Mouse (Mus musculus) ES-E14 (cell line): ENCODE results near the gene Cnot11. TPM values are rescaled to one million over a fixed set of nuclear protein-coding genes. Genes with fewer than 3 reads are reported as not detected.

Source experiments
- DNase-seq: peaks from one replicate; pipeline ENCODE4 v3.0.0-alpha.2; 2013; ENCODE audit warnings: low read depth, low spot score
- H3K27ac ChIP-seq: 2 replicates; pipeline ENCODE4 v1.5.1; 2012; ENCODE audit warnings: low read depth, mild to moderate bottlenecking, low read length, moderate library complexity, mixed read lengths; ENCODE audit not compliant: poor library complexity, insufficient read depth, severe bottlenecking
- H3K36me3 ChIP-seq: 2 replicates; pipeline ENCODE4 v1.6.1; 2012; ENCODE audit warnings: mild to moderate bottlenecking, low read length, moderate library complexity, mixed read lengths; ENCODE audit not compliant: control insufficient read depth, poor library complexity, insufficient read depth, severe bottlenecking
- H3K4me1 ChIP-seq, 2 experiments: fragments of 150-350 bp in 1 of 2; sonication (generic) in 1 of 2; 2 replicates each; pipeline ENCODE4 v1.6.1; 2012; ENCODE audit warnings: low read length in 2 of 2, mild to moderate bottlenecking in 1 of 2, mixed read lengths in 1 of 2; ENCODE audit not compliant: control insufficient read depth in 2 of 2, insufficient read depth in 2 of 2, poor library complexity in 1 of 2
- H3K4me3 ChIP-seq, 2 experiments: fragments of 150-350 bp in 1 of 2; sonication (generic) in 1 of 2; 2 replicates each; pipeline ENCODE4 v1.5.1; 2012; ENCODE audit warnings: low read length in 2 of 2, low read depth in 1 of 2, mild to moderate bottlenecking in 1 of 2, mixed read lengths in 1 of 2; ENCODE audit not compliant: insufficient read depth in 1 of 2, poor library complexity in 1 of 2, severe bottlenecking in 1 of 2
- H3K9ac ChIP-seq: 2 replicates; pipeline ENCODE4 v1.6.1; 2012; ENCODE audit warnings: low read depth, mild to moderate bottlenecking, low read length, mixed read lengths; ENCODE audit not compliant: poor library complexity, insufficient read depth, severe bottlenecking
- H3K9me3 ChIP-seq: fragments of 150-350 bp; sonication (generic); 2 replicates; pipeline ENCODE4 v1.6.1; 2012; ENCODE audit warnings: low read depth, mild to moderate bottlenecking, low read length; ENCODE audit not compliant: control insufficient read depth, insufficient read depth
- CHD2 ChIP-seq: IDR thresholded peaks from 2 replicates; pipeline ENCODE4 v1.6.1; 2014; ENCODE audit warnings: mild to moderate bottlenecking, low read depth, low read length, inconsistent platforms
- HCFC1 ChIP-seq: IDR thresholded peaks from 2 replicates; pipeline ENCODE4 v1.6.1; 2012; ENCODE audit warnings: low read length, inconsistent platforms, borderline replicate concordance; ENCODE audit not compliant: insufficient read depth
- MAFK ChIP-seq: IDR thresholded peaks from 2 replicates; pipeline ENCODE4 v1.6.1; 2014; ENCODE audit warnings: mild to moderate bottlenecking, low read depth, low read length, inconsistent platforms; ENCODE audit not compliant: insufficient read depth
- ZC3H11A ChIP-seq: IDR thresholded peaks from 2 replicates; pipeline ENCODE4 v1.6.1; 2012; ENCODE audit warnings: low read depth, mild to moderate bottlenecking, inconsistent platforms, low read length, borderline replicate concordance
- ZNF384 ChIP-seq: IDR thresholded peaks from 2 replicates; pipeline ENCODE4 v1.6.1; 2012; ENCODE audit warnings: low read depth, low read length, inconsistent platforms
- in situ Hi-C, 2 experiments: fragments of 600-800 bp; cut with MboI; formaldehyde crosslinking; loops; one replicate each; pipeline ENCODE4 v1.15.1; 2025; ENCODE audit warnings: low sequenced_read_pairs in 2 of 2, inconsistent platforms in 1 of 2; ENCODE audit not compliant: unreplicated experiment in 2 of 2
- total RNA-seq: library from RNA; depleted of rRNA; stranded (reverse); fragments of 300-350 nt; gene quantifications from 2 replicates; pipeline ENCODE4 v1.2.3, GENCODE M21; 2012

Cnot11 gene
- total RNA-seq, 1 experiment, result 21.7 TPM

DNA sequence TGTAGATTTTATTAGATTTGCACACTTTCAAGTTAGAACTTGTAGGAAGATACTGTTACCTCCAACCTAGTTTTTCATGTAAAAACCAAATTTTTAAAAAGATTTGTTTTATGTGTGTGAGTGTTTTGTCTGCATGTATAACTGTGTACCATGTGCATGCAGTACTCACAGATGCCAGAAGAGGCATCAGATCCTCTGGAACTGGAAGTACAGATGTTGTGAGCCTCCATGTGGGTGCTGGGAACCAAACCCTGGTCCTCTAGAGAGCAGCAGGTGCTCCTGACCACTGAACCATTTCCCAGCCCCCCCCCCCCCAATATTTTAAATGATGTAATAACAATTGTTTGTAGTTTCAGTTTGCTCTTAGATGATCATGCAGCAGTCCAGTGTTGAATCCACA is 5.8 kb downstream of the Cnot11 start:
- TF ChIP-seq ZNF384, result no peak
- TF ChIP-seq HCFC1, result no peak
- TF ChIP-seq ZC3H11A, result no peak
- TF ChIP-seq MAFK, result no peak
- no peak for TF ChIP-seq CHD2

DNA sequence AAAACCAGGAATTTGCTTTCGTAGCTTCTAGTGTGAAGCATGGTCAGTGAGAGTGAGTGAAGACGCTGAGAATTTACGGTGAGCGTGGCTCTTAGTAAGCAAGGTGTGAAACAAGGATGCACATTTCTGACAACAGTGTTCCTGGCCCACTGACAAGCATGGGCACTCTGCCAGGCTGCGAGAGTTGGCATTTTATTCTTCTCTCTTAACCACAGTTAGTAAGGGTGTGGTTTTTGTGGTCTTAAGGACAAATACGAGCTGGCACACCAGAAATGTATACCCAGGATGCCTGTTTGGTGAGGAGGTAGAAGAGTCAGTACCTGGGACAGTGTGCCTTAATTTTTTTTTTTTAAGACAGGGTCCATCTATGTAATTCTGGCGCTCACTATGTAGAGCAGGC is 10.8 kb downstream of the Cnot11 start:
- Histone ChIP-seq H3K4me3 (no peak overlapping the region), H3K9me3 (no peaks in the 10 kb centered on the region), H3K27ac (no peak overlapping the region), H3K9ac (no peak overlapping the region), H3K4me1 (no peaks in the 10 kb centered on the region), H3K36me3 (peaks cover 26% of the 10 kb centered on the region)
- in situ Hi-C loops, result no loop called here
- no peak for DNase-seq
- no peak for TF ChIP-seq ZC3H11A
- TF ChIP-seq CHD2, result no peak
- TF ChIP-seq MAFK, result no peak
- TF ChIP-seq HCFC1, result no peak
- TF ChIP-seq ZNF384, result no peak

More for the DNA sequence above, 5.8 kb downstream of the Cnot11 start:
- Histone ChIP-seq H3K36me3 (peaks cover 27% of the 10 kb centered on the region), H3K9me3 (no peaks in the 10 kb centered on the region), H3K4me3 (no peak overlapping the region), H3K27ac (no peak overlapping the region), H3K4me1 (peaks cover 4 to 6% of the 10 kb centered on the region in 2 experiments; a peak in 1 of 4 replicates), H3K9ac (no peak overlapping the region)
- in situ Hi-C loops, result no loop called here
- no peak for DNase-seq

DNA sequence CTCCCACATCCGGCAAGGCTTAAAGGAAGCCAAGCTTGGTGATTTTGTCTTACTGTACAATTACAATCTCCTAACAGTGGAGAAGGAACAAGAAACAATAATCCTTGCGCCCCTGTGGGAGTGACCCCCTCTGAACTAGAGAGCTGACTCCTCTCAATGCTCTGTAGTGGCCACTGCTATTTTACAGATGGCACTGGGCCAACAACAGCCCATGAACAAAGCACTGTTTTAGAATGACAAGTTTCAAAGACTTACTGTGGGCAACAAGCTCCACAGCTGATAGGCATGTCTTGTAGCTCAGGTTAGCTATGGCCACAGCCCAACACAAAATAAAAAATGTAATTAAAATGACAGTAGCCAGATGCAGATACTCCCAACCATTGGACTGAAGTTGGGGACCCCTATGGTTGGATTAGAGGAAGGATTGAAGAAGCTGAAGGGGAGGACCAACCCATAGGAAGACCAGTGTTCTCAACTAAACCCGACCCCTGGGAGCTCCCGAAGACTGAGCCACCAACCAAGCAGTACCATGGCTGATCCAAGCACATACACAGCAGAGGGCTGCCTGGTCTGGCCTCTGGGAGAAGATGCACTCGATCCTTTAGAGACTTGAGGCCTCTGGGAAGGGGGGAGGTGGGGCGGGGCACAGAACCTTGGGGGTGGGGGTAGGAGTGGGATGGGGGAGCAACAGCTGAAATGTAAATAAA is 11.5 kb downstream of the Cnot11 start:
- no peak for DNase-seq
- TF ChIP-seq HCFC1 (no peak), CHD2 (no peak), MAFK (no peak), ZNF384 (no peak), ZC3H11A (no peak)
- Histone ChIP-seq H3K4me1 (no peaks in the 10 kb centered on the region), H3K27ac (no peak overlapping the region), H3K4me3 (no peak overlapping the region), H3K9ac (no peak overlapping the region), H3K36me3 (peaks cover 23% of the 10 kb centered on the region), H3K9me3 (no peaks in the 10 kb centered on the region)
- in situ Hi-C loops, result no loop called here

DNA sequence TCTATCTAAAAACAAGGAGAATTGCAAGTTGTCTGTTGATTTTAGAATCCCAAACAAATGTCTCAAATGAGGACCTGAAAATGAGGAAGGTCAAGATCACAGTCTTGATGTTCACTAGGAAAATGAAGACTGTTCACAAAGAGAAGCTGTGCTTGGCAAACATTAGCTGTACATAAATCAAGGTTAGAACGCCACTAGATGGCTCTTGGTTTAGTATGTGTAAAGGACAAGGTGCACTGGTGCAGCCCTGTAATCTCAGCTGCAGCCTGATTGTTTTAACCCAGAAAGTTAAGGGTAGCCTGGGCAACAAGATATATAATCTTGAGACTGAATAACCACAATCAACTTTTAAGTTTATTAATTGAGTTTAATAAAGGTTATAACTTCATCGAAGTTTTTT is 12.4 kb downstream of the Cnot11 start:
- Histone ChIP-seq H3K9ac (no peak overlapping the region), H3K4me1 (no peaks in the 10 kb centered on the region), H3K4me3 (no peak overlapping the region), H3K27ac (no peak overlapping the region), H3K36me3 (peaks cover 27% of the 10 kb centered on the region), H3K9me3 (no peaks in the 10 kb centered on the region)
- TF ChIP-seq HCFC1 (no peak), MAFK (no peak), ZNF384 (no peak), CHD2 (no peak), ZC3H11A (no peak)
- in situ Hi-C loops, result no loop called here
- DNase-seq, result no peak

DNA sequence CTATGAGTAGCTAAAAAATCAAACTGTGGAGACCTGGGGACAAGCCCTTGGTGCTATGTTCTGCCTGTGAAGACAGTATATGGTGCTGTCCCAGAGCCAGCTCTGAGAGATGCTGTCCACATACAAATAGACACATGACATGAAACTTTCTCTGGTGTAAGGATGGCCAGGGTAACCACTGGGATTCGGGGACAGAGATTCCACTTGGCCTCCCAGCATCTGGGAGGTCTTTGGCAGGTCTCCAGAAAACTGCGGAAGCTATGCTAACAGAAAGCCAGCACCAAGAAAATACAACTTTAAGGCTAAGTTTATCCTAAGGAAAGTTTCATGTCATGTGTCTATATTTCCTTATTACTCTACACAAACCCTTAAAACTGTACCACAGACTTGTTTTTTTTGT is 15.0 kb downstream of the Cnot11 start:
- Histone ChIP-seq H3K36me3 (peaks cover 25% of the 10 kb centered on the region), H3K4me3 (no peak overlapping the region), H3K9ac (no peak overlapping the region), H3K27ac (no peak overlapping the region), H3K4me1 (no peaks in the 10 kb centered on the region), H3K9me3 (no peaks in the 10 kb centered on the region)
- in situ Hi-C loops, result no loop called here
- TF ChIP-seq HCFC1 (no peak), ZNF384 (no peak), MAFK (no peak), CHD2 (no peak), ZC3H11A (no peak)
- DNase-seq, result no peak
